Mouse (Mus musculus): ENCODE data around the gene 4930412O13Rik.

4930412O13Rik gene

GRCm38 (mm10) chr2:9879493-9879892 is 1.6 kb upstream of the 4930412O13Rik start:
- ATAC-seq (ENCODE audit: insufficient number of reproducible peaks, low FRiP score, low TSS enrichment) = 0 out of 2 replicates have a peak, but pooled peaks have one; percentile 28

DNA sequence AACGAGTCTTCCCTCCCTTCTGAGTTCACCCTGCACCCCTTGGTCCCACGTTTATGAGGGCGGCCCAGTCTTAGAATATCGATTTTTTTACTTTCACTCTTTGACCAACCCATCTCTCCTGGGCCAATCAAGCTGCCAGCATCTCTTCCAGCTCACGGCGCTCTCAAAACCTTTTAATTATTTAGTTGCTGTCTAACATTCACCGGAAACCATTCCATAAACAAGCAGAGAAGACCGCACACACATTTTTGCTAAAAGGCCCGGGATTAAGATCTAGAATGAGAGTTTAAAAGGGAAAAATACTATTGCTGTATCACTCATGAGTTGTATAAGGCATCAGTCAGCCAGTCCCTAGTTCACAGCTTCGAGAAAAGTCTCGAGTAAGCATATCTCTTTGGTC is 781 bp upstream of the 4930412O13Rik start:
- ATAC-seq (ENCODE audit: insufficient number of reproducible peaks, low FRiP score, low TSS enrichment) = no peak

DNA sequence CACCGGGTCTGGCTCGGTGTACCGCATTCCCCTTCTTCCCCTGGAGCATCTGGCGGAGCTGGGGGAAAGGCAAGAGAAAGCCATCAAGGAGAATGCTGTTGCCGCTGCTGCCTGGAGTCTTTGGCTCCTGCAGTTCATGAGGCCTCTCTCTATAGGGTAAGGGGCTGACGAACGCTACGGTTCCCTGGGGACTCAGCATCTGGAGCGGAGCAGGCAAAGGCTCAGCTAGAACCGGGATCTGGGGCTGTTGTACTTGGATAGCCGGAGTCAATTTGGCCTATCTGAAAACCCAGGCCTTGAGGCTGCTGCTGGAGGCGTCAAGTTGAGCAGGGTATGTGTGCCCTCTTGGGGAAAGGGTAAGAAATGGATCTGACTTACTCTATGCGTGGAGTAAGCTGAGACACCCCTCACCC is 565 bp downstream of the 4930412O13Rik start:
- no peak for ATAC-seq (ENCODE audit: insufficient number of reproducible peaks, low FRiP score, low TSS enrichment)

DNA sequence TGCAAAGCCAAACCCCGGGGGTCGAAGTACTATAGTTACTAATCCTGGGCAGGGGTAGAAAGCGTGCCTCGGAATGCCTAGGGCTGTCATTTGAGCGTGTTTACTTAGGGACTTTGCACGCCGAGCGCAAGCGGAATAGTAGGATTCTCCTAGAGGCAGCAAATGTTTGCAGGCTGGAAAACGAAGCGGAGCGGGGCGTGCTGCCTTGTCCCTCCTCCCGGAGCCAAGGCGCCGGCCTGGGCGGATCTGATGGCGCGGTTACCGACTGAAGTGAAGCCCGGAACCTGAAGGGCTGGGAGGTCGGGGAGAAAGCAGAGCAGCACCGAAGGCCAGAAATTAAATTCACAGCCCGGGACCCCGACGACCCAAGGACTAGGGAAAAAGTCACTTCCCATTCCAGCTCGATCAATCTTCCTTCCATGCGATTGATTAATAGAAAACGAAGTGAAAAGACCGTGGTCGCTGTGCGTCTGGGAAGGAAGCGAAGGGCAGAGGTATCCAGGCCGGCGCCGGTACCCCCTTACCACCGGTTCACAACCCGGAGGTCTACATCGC is 1.4 kb downstream of the 4930412O13Rik start:
- no peak for ATAC-seq (ENCODE audit: insufficient number of reproducible peaks, low FRiP score, low TSS enrichment)

- no peak for ATAC-seq (ENCODE audit: insufficient number of reproducible peaks, low FRiP score, low TSS enrichment)
Observed at GRCm38 (mm10) chr2:9882926-9883802, 2.1 kb downstream of the 4930412O13Rik start.

GRCm38 (mm10) chr2:9883803-9884532 is 2.9 kb downstream of the 4930412O13Rik start:
- no peak for ATAC-seq (ENCODE audit: insufficient number of reproducible peaks, low FRiP score, low TSS enrichment)

GRCm38 (mm10) chr2:9884533-9885216 is 3.6 kb downstream of the 4930412O13Rik start:
- no peak for ATAC-seq (ENCODE audit: insufficient number of reproducible peaks, low FRiP score, low TSS enrichment)

DNA sequence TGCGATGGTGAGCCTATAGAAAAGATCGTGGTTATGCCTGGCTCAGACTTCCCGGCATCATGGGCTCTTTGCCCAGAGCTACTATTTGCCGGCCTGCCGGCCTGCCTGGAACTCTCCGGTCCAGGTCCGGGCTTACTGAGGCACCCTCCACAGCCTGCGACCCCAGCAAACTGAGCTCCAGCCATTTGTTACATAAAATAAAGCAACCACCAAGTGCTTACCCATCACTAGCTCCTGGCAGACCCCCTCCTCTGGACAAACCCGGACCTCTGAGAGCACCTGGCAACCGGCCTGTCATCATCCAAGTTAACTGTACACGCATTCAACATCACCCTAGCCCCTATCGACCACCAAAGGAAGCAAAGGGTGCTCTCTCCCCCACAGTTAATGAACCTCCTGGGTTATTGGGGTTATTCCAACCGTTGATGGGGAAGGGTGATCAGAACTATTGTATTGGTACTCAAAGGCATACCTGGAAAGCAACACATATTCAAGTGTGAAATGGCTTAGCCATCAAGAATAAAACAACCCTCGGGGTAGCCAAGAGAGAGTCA is 4.2 kb downstream of the 4930412O13Rik start:
- ATAC-seq (ENCODE audit: insufficient number of reproducible peaks, low FRiP score, low TSS enrichment) = no peak

- no peak for ATAC-seq (ENCODE audit: insufficient number of reproducible peaks, low FRiP score, low TSS enrichment)
Observed at GRCm38 (mm10) chr2:9886031-9886430, 5.0 kb downstream of the 4930412O13Rik start.

DNA sequence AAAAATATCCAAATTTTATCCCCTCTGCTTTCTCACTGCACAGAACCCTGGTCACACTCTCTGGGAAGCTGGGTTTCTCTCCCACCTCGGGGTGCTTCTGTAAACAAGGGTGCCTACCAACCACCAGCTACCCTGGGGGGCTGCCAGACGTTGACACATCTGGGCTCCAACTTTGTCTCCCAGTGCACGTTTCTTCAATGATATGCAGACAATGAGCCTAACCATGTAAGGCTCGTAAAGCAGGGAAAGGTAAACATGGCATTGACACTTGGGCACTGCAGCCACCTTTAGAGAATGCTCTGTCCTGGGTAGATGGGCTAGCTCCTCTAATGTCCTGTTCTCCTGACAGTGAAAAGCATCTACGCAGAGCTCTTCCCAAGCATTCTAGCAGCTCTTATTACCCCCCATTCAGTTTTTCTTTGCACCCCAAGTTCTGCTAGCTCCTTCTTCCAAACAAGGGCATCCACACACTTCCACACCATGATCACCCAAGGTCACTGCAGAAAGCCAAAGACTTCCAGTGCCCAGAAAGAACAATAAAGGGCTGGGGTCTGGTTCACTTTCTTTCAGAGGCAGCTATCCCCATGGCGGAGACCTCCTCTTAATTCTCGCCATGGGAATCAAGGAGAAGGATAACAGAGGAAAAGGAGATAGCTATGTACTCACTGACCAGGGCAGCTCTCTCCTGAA is 6.0 kb downstream of the 4930412O13Rik start:
- ATAC-seq (ENCODE audit: insufficient number of reproducible peaks, low FRiP score, low TSS enrichment) = no peak

DNA sequence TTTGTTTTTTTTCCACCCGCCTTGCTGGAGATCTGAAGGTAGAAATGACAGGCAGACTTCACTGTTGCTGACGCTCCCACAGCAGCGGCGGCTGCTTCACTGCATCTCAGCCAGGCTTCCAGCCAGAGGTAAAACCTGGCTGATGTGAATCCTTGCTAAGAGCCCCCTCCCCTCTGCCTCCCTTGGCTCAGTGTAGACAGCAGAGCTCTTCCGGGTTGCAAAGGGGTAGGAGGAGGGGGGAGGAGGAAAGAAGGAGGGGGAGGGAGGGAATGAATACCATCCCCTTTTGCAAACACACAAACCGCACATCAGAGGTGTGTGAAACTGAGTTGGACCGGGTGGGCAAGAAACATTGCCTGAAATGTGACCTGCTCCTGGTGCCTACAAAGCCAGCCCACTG is 6.6 kb downstream of the 4930412O13Rik start:
- ATAC-seq (ENCODE audit: insufficient number of reproducible peaks, low FRiP score, low TSS enrichment) = no peak

GRCm38 (mm10) chr2:9888913-9889650 is 8.0 kb downstream of the 4930412O13Rik start, which contains the start of gene 9230102O04Rik:
TSS of gene 9230102O04Rik (minus strand) at chr2:9889540.
- no peak for ATAC-seq (ENCODE audit: insufficient number of reproducible peaks, low FRiP score, low TSS enrichment)

DNA sequence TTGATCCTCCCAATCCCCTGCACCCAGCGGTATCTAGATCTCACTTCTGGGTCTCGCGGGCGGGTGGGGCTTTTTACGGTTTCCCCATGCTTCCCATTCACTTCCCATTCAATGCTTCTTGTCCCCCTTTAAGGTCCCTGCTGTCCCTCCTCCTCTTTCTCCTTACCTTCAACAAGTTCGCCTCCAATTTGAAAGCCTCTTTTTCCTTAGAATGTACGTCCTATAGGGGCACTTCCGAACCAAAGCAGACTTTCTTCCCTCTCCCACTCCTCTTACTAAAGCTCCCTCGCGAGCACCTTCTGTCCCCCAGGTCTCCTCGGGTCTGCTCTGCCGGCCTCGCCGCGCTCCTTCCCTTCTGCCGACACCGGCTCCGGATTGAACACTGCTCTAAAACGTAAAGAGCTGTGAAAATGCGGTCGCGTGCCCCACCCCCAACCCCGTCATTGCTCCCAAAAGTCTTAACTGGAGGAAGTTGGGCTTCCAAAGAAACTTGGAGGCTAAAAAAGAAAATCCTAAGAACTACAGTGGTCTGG is 8.7 kb downstream of the 4930412O13Rik start, which contains the start of gene Gata3:
Gata3 (minus strand) TSS at position 384 of the 533 bp plus-strand sequence.
- ATAC-seq (ENCODE audit: insufficient number of reproducible peaks, low FRiP score, low TSS enrichment) = no peak

- ATAC-seq (ENCODE audit: insufficient number of reproducible peaks, low FRiP score, low TSS enrichment) = no peak
Observed at GRCm38 (mm10) chr2:9890251-9890650, 9.2 kb downstream of the 4930412O13Rik start.

- ATAC-seq (ENCODE audit: insufficient number of reproducible peaks, low FRiP score, low TSS enrichment) = no peak
Observed at GRCm38 (mm10) chr2:9890906-9891305, 9.9 kb downstream of the 4930412O13Rik start.

DNA sequence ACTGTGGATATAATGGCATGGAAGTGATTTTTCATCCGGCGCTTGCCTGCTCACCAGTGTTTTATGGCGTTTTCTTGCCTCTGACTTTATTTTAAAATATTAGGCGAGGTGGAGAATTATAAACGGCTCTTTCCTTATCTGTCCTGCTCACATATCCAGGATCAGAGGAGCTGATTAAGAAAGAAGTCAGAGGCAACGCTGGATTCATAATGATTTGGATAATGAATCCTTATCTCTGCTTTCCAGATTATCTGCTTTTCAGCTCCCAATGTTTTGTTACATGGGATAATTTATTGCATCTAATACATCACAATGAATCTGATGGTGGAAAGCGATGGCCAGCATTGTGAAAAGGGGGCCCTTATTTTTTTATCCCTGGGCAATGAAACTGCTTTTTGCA is 11.5 kb downstream of the 4930412O13Rik start:
- no peak for ATAC-seq (ENCODE audit: insufficient number of reproducible peaks, low FRiP score, low TSS enrichment)

DNA sequence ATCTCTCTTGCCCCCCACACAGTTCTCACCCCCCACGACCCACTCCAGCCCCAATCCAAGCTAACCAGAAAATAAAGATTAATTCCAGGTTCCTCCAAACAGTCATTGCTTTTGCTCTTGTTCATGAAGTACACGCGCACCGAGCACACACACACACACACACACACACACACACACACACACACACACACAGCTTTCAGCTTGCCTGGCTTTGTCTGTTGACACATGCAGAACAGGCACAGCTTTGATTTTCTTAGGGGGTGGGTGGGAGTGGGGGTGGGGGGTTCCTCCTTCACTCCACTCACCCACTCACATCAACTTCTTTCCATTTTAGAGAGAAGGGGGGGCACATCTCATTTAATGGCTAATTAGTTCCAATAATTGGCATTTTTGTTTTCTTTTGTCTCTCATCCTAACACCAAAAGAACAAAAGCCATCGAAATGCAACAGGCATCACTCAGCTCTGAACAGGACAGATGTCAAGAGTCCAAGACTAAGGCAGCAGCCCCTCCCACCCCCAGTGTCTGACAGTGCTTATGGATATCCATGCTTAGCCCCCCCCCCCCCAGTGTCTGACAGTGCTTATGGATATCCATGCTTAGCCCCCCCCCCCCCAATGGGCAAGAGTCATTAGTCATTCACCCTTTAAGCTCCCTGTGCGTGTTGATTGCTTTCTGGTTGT is 12.4 kb downstream of the 4930412O13Rik start:
- no peak for ATAC-seq (ENCODE audit: insufficient number of reproducible peaks, low FRiP score, low TSS enrichment)

Measured in cerebellum, adult (tissue).